Mouse (Mus musculus) 416B (cell line): ENCODE results near the gene M1ap.

Experiments
- DNase-seq: peaks from one replicate; pipeline ENCODE4 v3.0.0; 2011; ENCODE audit warnings: low read depth

Gene M1ap

GRCm38 (mm10) chr6:83034463-83035055 is 87.9 kb downstream of the M1ap start:
- no peak for DNase-seq

GRCm38 (mm10) chr6:83037188-83037587 is 90.5 kb downstream of the M1ap start:
- DNase-seq: no peak

- no peak for DNase-seq
These were observed 91.9 kb downstream of the M1ap start for GRCm38 (mm10) chr6:83038496-83039012.

GRCm38 (mm10) chr6:83040601-83041000 is 93.9 kb downstream of the M1ap start:
- no peak for DNase-seq

- no peak for DNase-seq
These were observed 96.9 kb downstream of the M1ap start for GRCm38 (mm10) chr6:83043561-83043960.

- DNase-seq: no peak
These were observed 97.3 kb downstream of the M1ap start for GRCm38 (mm10) chr6:83043993-83044392.

- DNase-seq: peak; percentile 49
These were observed 98.0 kb downstream of the M1ap start for GRCm38 (mm10) chr6:83044742-83045141.

- no peak for DNase-seq
These were observed 102.7 kb downstream of the M1ap start for GRCm38 (mm10) chr6:83049367-83049766.

- DNase-seq: peak; percentile 67
These were observed 106.6 kb downstream of the M1ap start for GRCm38 (mm10) chr6:83053136-83053960.

GRCm38 (mm10) chr6:83054074-83054851 is 107.6 kb downstream of the M1ap start, which contains the start of gene Aup1:
Gene Aup1, plus strand, starts transcription at chr6:83054521.
- peak; percentile 97 for DNase-seq

GRCm38 (mm10) chr6:83054871-83055431 is 108.2 kb downstream of the M1ap start, which contains the start of gene Htra2:
Gene Htra2, minus strand, starts transcription at chr6:83055273.
- peak; percentile 43 for DNase-seq

GRCm38 (mm10) chr6:83057790-83058189 is 111.1 kb downstream of the M1ap start, which contains the start of gene Dqx1:
Gene Dqx1, plus strand, starts transcription at chr6:83057844.
- DNase-seq: peak; percentile 36

GRCm38 (mm10) chr6:83058725-83059124 is 112.0 kb downstream of the M1ap start:
- no peak for DNase-seq

- DNase-seq: no peak
These were observed 119.3 kb downstream of the M1ap start for GRCm38 (mm10) chr6:83065995-83066394.

- no peak for DNase-seq
These were observed 119.7 kb downstream of the M1ap start for GRCm38 (mm10) chr6:83066441-83066840.

GRCm38 (mm10) chr6:83068221-83068620 is 121.5 kb downstream of the M1ap start:
- no peak for DNase-seq

GRCm38 (mm10) chr6:83068706-83069487 is 122.2 kb downstream of the M1ap start:
- DNase-seq: no peak

- no peak for DNase-seq
These were observed 123.0 kb downstream of the M1ap start for GRCm38 (mm10) chr6:83069488-83070246.

- no peak for DNase-seq
These were observed 123.4 kb downstream of the M1ap start, which contains the start of gene Tlx2 for GRCm38 (mm10) chr6:83070247-83070310. Gene Tlx2, minus strand, starts transcription at chr6:83070293.

- no peak for DNase-seq
These were observed 123.9 kb downstream of the M1ap start for GRCm38 (mm10) chr6:83070311-83071219.
